Mouse (Mus musculus) CH12.LX (cell line): Measurements from ENCODE around the gene Cd81. TPM values are rescaled to one million over a fixed set of nuclear protein-coding genes. Genes with fewer than 3 reads are reported as not detected.
A peak's percentile ranks its signal among the peaks of the same experiment; 100 is the strongest.

Source experiments
- DNase-seq: peaks from one replicate; pipeline ENCODE4 v3.0.0-alpha.2; 2013; ENCODE audit errors: extremely low read depth
- H3K27ac ChIP-seq: 2 replicates; pipeline ENCODE4 v1.5.1; 2012; ENCODE audit warnings: low read depth, mild to moderate bottlenecking, control low read depth, moderate library complexity; ENCODE audit not compliant: insufficient read depth
- H3K27me3 ChIP-seq: replicated peaks from 2 replicates; pipeline ENCODE3; 2012; ENCODE audit warnings: inconsistent platforms
- H3K36me3 ChIP-seq, 2 experiments: replicated peaks in 1 of 2; 2 replicates each; pipeline versions ENCODE3 to v1.6.1; 2012; ENCODE audit warnings: inconsistent platforms in 1 of 2, low read length in 1 of 2, mild to moderate bottlenecking in 1 of 2, mixed read lengths in 1 of 2, moderate library complexity in 1 of 2; ENCODE audit not compliant: control insufficient read depth in 1 of 2, insufficient read depth in 1 of 2
- H3K4me1 ChIP-seq, 2 experiments: 2 replicates each; pipeline ENCODE4 v1.6.1; 2012; ENCODE audit warnings: inconsistent platforms in 1 of 2, moderate library complexity in 1 of 2; ENCODE audit not compliant: insufficient read depth in 2 of 2, control insufficient read depth in 1 of 2
- H3K4me2 ChIP-seq: 2 replicates; pipeline ENCODE4 v1.6.1; 2012; ENCODE audit warnings: low read depth, mild to moderate bottlenecking, control low read depth; ENCODE audit not compliant: poor library complexity, insufficient read depth, severe bottlenecking
- H3K4me3 ChIP-seq, 3 experiments: fragments of 150-350 bp in 1 of 3; sonication (generic) in 1 of 3; replicated peaks in 1 of 3; 2 replicates each; pipeline versions ENCODE3 to v1.5.1; 2011 to 2012; ENCODE audit warnings: low read depth in 2 of 3, low read length in 2 of 3, mild to moderate bottlenecking in 2 of 3, moderate library complexity in 2 of 3, control low read depth in 1 of 3, improper control_type of control experiment in 1 of 3, inconsistent platforms in 1 of 3, mixed read lengths in 1 of 3; ENCODE audit not compliant: poor library complexity in 1 of 3
- H3K79me2 ChIP-seq: replicated peaks from 2 replicates; pipeline ENCODE4 v1.6.1; 2012; ENCODE audit warnings: mild to moderate bottlenecking, moderate library complexity; ENCODE audit not compliant: control insufficient read depth, poor library complexity, insufficient read depth, severe bottlenecking; ENCODE audit errors: extremely low read depth
- H3K9ac ChIP-seq: 2 replicates; pipeline ENCODE4 v1.6.1; 2012; ENCODE audit warnings: low read depth, mild to moderate bottlenecking, control low read depth, moderate library complexity; ENCODE audit not compliant: insufficient read depth
- H3K9me3 ChIP-seq: replicated peaks from 2 replicates; pipeline ENCODE3; 2012; ENCODE audit warnings: low read length, inconsistent platforms, mixed read lengths
- CHD2 ChIP-seq: IDR thresholded peaks from 2 replicates; pipeline ENCODE4 v1.6.1; 2011; ENCODE audit warnings: low read length, improper control_type of control experiment
- EP300 ChIP-seq: IDR thresholded peaks from 2 replicates; pipeline ENCODE4 v1.6.1; 2011; ENCODE audit warnings: low read length, improper control_type of control experiment
- ETS1 ChIP-seq: conservative IDR thresholded peaks from 2 replicates; pipeline ENCODE4 v1.6.1; 2012; ENCODE audit warnings: low read depth, mild to moderate bottlenecking, inconsistent platforms, low read length, improper control_type of control experiment, moderate library complexity
- HCFC1 ChIP-seq: IDR thresholded peaks from 2 replicates; pipeline ENCODE4 v1.6.1; 2012; ENCODE audit warnings: low read depth, mild to moderate bottlenecking, inconsistent platforms, low read length, improper control_type of control experiment
- IRF4 ChIP-seq: IDR thresholded peaks from 2 replicates; pipeline ENCODE4 v1.6.1; 2014; ENCODE audit warnings: low read depth, mild to moderate bottlenecking, inconsistent platforms, low read length, improper control_type of control experiment
- KAT2A ChIP-seq: IDR thresholded peaks from 2 replicates; pipeline ENCODE4 v1.6.1; 2012; ENCODE audit warnings: low read length, improper control_type of control experiment, inconsistent platforms; ENCODE audit not compliant: insufficient replicate concordance
- MAX ChIP-seq: IDR thresholded peaks from 2 replicates; pipeline ENCODE4 v1.6.1; 2011; ENCODE audit warnings: low read length, improper control_type of control experiment
- MEF2A ChIP-seq: IDR thresholded peaks from 2 replicates; pipeline ENCODE4 v1.6.1; 2014; ENCODE audit warnings: low read depth, mild to moderate bottlenecking, inconsistent platforms, low read length, improper control_type of control experiment, borderline replicate concordance
- MYC ChIP-seq: IDR thresholded peaks from 2 replicates; pipeline ENCODE4 v1.6.1; 2011; ENCODE audit warnings: low read depth, mild to moderate bottlenecking, improper control_type of control experiment, low read length
- NELFE ChIP-seq: IDR thresholded peaks from 2 replicates; pipeline ENCODE4 v1.6.1; 2011; ENCODE audit warnings: low read depth, low read length, improper control_type of control experiment
- RAD21 ChIP-seq: IDR thresholded peaks from 2 replicates; pipeline ENCODE4 v1.6.1; 2011; ENCODE audit warnings: low read depth, mild to moderate bottlenecking, low read length, improper control_type of control experiment, moderate library complexity
- SIN3A ChIP-seq: IDR thresholded peaks from 2 replicates; pipeline ENCODE4 v1.6.1; 2012; ENCODE audit warnings: low read length, improper control_type of control experiment, inconsistent platforms
- SMC3 ChIP-seq: IDR thresholded peaks from 2 replicates; pipeline ENCODE4 v1.6.1; 2011; ENCODE audit warnings: low read depth, low read length, improper control_type of control experiment
- UBTF ChIP-seq: IDR thresholded peaks from 2 replicates; pipeline ENCODE4 v1.6.1; 2012; ENCODE audit warnings: low read depth, mild to moderate bottlenecking, inconsistent platforms, low read length, improper control_type of control experiment, moderate library complexity
- USF2 ChIP-seq: conservative IDR thresholded peaks from 2 replicates; pipeline ENCODE4 v1.6.1; 2011; ENCODE audit warnings: low read depth, low read length, improper control_type of control experiment
- ZMIZ1 ChIP-seq: IDR thresholded peaks from 2 replicates; pipeline ENCODE4 v1.6.1; 2012; ENCODE audit warnings: low read depth, mild to moderate bottlenecking, inconsistent platforms, low read length, improper control_type of control experiment
- dilution Hi-C: fragments of 300-500 bp; cut with MboI; formaldehyde crosslinking; loops from 2 replicates; pipeline ENCODE4 v1.14.3; 2020; ENCODE audit warnings: low sequenced_read_pairs; ENCODE audit not compliant: extremely low pct_unique_long_range_greater_than_20kb, extremely low pct_ligation_motif_present
- in situ Hi-C: fragments of 300-500 bp; cut with MboI; formaldehyde crosslinking; loops from 3 replicates; pipeline ENCODE4 v1.14.3; 2019; ENCODE audit warnings: low sequenced_read_pairs, low pct_ligation_motif_present, low pct_unique_long_range_greater_than_20kb, mixed read lengths
- polyA plus RNA-seq: library from polyadenylated mRNA; unstranded; fragments of >175 nt; gene quantifications from 2 replicates; pipeline ENCODE4 v1.2.1, GENCODE M21; 2012; ENCODE audit warnings: low read depth; ENCODE audit not compliant: insufficient read length
- total RNA-seq, 2 experiments: library from RNA; depleted of rRNA; stranded (reverse); fragments of 300-350 nt in 1 of 2; fragments of >200 nt in 1 of 2; gene quantifications; 2 replicates each; pipeline ENCODE4 v1.2.3; 2012 to 2014

The Cd81 gene
- total and polyA plus RNA-seq, 3 experiments: 318 to 352 (median 327) TPM

DNA sequence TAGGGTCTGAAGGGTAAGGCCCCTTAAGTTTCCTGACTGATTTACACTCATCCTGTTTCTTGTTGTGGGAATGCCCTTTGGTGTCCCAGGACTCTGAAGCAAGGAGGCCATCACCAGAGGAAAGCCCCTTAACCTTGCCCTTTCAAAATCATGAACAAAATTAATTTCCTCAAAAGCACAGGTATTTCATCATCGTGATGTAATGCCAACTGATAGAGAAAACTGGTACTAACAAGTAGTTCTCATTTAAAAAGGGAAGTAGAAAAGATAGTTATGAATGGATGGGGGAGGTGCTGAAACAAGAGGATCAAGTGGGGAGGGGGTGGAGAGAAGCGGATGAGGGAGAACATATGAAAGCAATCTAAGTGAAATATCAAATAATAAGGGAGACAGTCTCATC, 29.0 kb upstream of the Cd81 start:
- Histone ChIP-seq H3K4me1 (peaks cover 25 to 73% of the 10 kb centered on the region in 2 experiments), H3K9me3 (peaks cover 13% of the 10 kb centered on the region), H3K27ac (peak overlapping the region; percentile 53), H3K9ac (no peak overlapping the region), H3K36me3 (peaks cover 3 to 20% of the 10 kb centered on the region in 2 experiments), H3K79me2 (no peaks in the 10 kb centered on the region), H3K27me3 (no peaks in the 10 kb centered on the region), H3K4me2 (no peak overlapping the region), H3K4me3 (no peak overlapping the region)
- dilution Hi-C loops: no loop called here
- in situ Hi-C loops: loop anchor here (25.0 kb wide), 1 partner anchor 561 kb away; the partner anchor contains the start of gene Lsp1
- TF ChIP-seq SMC3 (no peak), KAT2A (no peak), MYC (no peak), CHD2 (no peak), MAX (no peak), RAD21 (no peak), ETS1 (peak; percentile 47), EP300 (peak; percentile 65), IRF4 (peak; percentile 44), HCFC1 (no peak)
- no peak for DNase-seq

DNA sequence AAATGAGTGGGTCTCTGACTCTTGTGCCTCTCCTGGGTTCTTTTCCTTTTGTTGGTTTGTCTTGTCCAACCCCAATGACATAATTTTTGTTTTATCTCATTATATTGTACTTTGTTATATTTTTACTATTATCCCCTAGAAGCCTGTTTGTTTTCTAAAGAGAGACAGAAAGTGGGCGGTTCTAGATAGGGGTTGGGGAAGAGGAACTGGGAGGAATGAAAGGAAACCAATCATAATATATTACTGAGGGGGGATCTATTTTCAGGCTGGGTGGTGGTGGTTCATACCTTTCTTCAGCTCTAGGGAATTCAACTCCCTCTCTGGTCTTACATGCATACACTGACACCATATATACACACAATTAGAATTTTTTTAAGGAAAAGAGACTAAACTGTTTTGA, 28.2 kb upstream of the Cd81 start:
- peaks cover 0 to 17% of the 10 kb centered on the region in 2 experiments for H3K36me3 ChIP-seq
- H3K4me1 ChIP-seq: peaks cover 25 to 68% of the 10 kb centered on the region in 2 experiments
- H3K4me2 ChIP-seq: 0 out of 2 replicates have a peak overlapping the region, but pooled peaks have one; percentile 26
- peak; percentile 70 for TF ChIP-seq MEF2A
- TF ChIP-seq NELFE: no peak
- TF ChIP-seq HCFC1: no peak
- TF ChIP-seq IRF4: peak; percentile 77
- 0 out of 2 replicates have a peak, but pooled peaks have one; percentile 20 for TF ChIP-seq ETS1
- TF ChIP-seq USF2: no peak
- 0 out of 2 replicates have a peak, but pooled peaks have one; percentile 26 for TF ChIP-seq SIN3A
- TF ChIP-seq EP300: peak; percentile 36; the same call in 1 of the 2 replicates
- TF ChIP-seq ZMIZ1: no peak
- TF ChIP-seq UBTF: no peak
- H3K9ac ChIP-seq: no peak overlapping the region
- peaks cover 13% of the 10 kb centered on the region for H3K9me3 ChIP-seq
- H3K79me2 ChIP-seq: no peaks in the 10 kb centered on the region
- H3K4me3 ChIP-seq: no peak overlapping the region
- H3K27me3 ChIP-seq: no peaks in the 10 kb centered on the region
- DNase-seq: no peak
- in situ Hi-C loops: loop anchor here (25.0 kb wide), 1 partner anchor 562 kb away; the partner anchor contains the start of gene Lsp1
- dilution Hi-C loops: no loop called here
- H3K27ac ChIP-seq: peak overlapping the region; percentile 61; the same call in 1 of the 2 replicates
